Mouse (Mus musculus): ENCODE data around the gene Atp8b2. TPM values are rescaled to one million over a fixed set of nuclear protein-coding genes. Genes with fewer than 3 reads are reported as not detected.

Gene Atp8b2
- 15.1 and 15.5 TPM in 2 replicates for polyA plus RNA-seq (2015; fragmentation: Nextera tagmentation; extraction: Ambion mirVana)

DNA sequence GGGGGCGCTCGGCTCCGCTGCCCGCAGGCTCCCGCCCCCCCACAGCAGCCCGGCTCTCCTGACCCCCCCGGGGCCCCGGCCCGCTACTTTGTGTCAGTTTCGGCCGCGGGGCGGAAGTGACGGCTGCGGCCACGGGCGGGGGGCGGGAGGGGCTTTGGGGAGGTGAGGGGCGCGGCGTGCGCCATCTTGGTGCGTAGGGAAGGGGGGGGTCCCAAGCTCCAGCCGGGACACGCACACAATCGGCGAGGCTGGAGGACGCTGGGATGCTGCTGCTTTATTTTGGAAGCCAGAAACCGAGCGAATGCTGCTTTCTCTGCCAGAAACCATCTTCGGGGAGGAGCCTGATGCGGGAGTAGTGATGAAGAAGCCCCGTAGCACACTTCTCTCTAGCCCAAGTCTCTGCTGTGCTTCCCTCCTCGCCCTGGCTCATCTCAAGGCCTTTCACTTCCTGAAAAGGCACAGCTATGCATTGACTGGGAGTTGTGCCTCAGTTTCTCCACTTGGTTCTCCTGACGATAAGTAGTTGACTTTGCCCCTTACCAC lies at the start of gene Atp8b2:
TSS of gene Atp8b2 (minus strand) at position 288 of the 543 bp plus-strand sequence.
- Histone ChIP-seq H3K4me3 (ENCODE audit: low read length) (peak within 1 kb of the TSS; percentile 87), H3K36me3 (ENCODE audit: control insufficient read depth, insufficient read depth, low read length) (no peaks in the 10 kb centered on the region; the same call in 1 of the 2 replicates), H3K27ac (ENCODE audit: low read depth, low read length) (peak within 1 kb of the TSS; percentile 92), H3K4me2 (ENCODE audit: low read length) (peak within 1 kb of the TSS; percentile 96), H3K27me3 (replicated peaks; ENCODE audit: control insufficient read depth, insufficient read depth, low read length) (no peaks in the 10 kb centered on the region), H3K9ac (ENCODE audit: low read depth, low read length) (peak within 1 kb of the TSS; percentile 94), H3K9me3 (ENCODE audit: control insufficient read depth, low read length) (no peaks in the 10 kb centered on the region), H3K4me1 (ENCODE audit: control insufficient read depth, insufficient read depth, low read depth, low read length) (peaks cover 47% of the 10 kb centered on the region)
- ATAC-seq: peak; percentile 59
- 2% methylated on average over 23 of the region's 35 CpGs for WGBS

DNA sequence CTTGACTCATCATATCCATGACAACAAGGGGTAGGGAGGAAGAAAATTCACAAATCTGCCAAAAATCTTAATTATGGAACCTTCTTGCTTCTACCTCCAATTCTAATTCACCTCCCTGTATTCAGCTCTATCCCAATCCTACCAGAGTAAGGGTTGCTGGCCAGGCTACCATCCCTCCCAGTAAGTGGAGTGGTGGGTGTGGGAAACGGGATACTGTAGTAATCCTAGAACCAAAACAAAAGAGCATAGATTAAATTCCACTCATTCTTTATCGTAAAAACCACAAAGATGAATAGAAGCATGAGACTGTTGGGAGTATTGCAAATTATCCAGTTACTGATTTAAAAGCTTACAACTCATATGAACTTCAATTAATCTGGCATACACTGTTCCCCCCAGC lies 47.0 kb upstream of the Atp8b2 start:
- Histone ChIP-seq H3K9ac (ENCODE audit: low read depth, low read length) (no peak overlapping the region), H3K4me3 (ENCODE audit: low read length) (no peak overlapping the region), H3K27ac (ENCODE audit: low read depth, low read length) (no peak overlapping the region), H3K4me1 (ENCODE audit: control insufficient read depth, insufficient read depth, low read depth, low read length) (no peaks in the 10 kb centered on the region), H3K27me3 (replicated peaks; ENCODE audit: control insufficient read depth, insufficient read depth, low read length) (no peaks in the 10 kb centered on the region), H3K4me2 (ENCODE audit: low read length) (no peak overlapping the region), H3K36me3 (ENCODE audit: control insufficient read depth, insufficient read depth, low read length) (peaks cover 62% of the 10 kb centered on the region), H3K9me3 (ENCODE audit: control insufficient read depth, low read length) (no peaks in the 10 kb centered on the region)
- ATAC-seq: no peak
- 89% methylated on average over 2 of the region's 2 CpGs for WGBS

DNA sequence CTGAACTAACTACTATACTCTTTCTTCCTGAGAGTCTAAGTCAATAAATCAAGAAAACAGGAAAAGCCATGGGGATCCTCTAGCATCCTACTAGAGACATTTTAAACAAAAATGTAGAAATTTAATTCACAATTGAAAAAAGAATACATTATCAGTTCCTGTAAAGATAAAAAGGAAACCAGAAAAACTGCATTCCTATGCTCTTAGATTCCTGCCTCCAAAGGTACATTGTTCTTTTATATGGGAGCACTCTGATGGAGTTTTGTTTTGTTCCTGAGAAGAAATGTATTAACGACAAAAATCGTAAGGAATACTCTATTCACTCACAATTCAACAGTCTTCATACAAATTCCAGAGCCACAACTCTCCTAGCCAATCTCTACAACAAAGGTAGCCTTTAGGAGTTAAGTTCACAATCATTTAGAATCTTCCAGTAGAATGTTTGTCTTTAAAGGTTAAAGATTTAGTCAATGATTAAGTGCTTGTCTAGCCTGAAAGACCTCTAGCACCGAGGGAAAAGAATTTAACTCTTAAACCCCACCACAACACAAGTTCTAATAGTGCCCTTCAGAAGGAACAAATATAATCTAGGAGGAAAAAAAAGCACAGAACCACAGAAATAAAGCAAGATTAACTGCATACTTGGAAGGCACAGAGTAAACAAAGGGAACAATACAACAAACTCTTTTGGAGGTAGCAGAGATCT lies 40.9 kb upstream of the Atp8b2 start:
- Histone ChIP-seq H3K9ac (ENCODE audit: low read depth, low read length) (no peak overlapping the region), H3K4me1 (ENCODE audit: control insufficient read depth, insufficient read depth, low read depth, low read length) (peaks cover 3% of the 10 kb centered on the region), H3K4me2 (ENCODE audit: low read length) (no peak overlapping the region), H3K9me3 (ENCODE audit: control insufficient read depth, low read length) (no peaks in the 10 kb centered on the region), H3K27me3 (replicated peaks; ENCODE audit: control insufficient read depth, insufficient read depth, low read length) (no peaks in the 10 kb centered on the region), H3K4me3 (ENCODE audit: low read length) (no peak overlapping the region), H3K27ac (ENCODE audit: low read depth, low read length) (no peak overlapping the region), H3K36me3 (ENCODE audit: control insufficient read depth, insufficient read depth, low read length) (peaks cover 36% of the 10 kb centered on the region)
- 68% methylated on average over 3 of the region's 3 CpGs for WGBS
- ATAC-seq: no peak

DNA sequence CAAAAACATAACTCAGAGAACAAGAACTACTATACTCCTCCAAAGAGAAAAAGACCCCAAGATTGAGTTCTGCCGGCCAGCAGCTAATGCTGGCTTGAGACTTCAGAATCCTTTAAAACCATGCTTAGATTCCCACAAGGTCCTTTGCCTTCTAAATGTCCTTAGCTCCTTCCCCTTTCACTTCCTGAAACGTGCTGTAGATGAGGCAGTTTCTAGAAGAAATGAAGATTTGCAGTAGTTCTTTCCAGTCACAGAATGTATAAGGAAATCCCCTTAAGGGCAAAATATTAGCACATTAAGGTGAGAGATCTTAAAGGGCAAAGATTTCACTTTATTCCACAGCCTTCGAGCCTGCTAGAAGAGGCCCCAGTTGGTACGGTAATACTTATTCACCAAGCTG lies 36.5 kb upstream of the Atp8b2 start:
- Histone ChIP-seq H3K4me2 (ENCODE audit: low read length) (no peak overlapping the region), H3K9ac (ENCODE audit: low read depth, low read length) (no peak overlapping the region), H3K4me3 (ENCODE audit: low read length) (no peak overlapping the region), H3K27ac (ENCODE audit: low read depth, low read length) (no peak overlapping the region), H3K27me3 (replicated peaks; ENCODE audit: control insufficient read depth, insufficient read depth, low read length) (no peaks in the 10 kb centered on the region), H3K36me3 (ENCODE audit: control insufficient read depth, insufficient read depth, low read length) (peaks cover 11% of the 10 kb centered on the region), H3K9me3 (ENCODE audit: control insufficient read depth, low read length) (no peaks in the 10 kb centered on the region), H3K4me1 (ENCODE audit: control insufficient read depth, insufficient read depth, low read depth, low read length) (peaks cover 13% of the 10 kb centered on the region)
- WGBS: 88% methylated on average over 4 of the region's 4 CpGs
- ATAC-seq: no peak

DNA sequence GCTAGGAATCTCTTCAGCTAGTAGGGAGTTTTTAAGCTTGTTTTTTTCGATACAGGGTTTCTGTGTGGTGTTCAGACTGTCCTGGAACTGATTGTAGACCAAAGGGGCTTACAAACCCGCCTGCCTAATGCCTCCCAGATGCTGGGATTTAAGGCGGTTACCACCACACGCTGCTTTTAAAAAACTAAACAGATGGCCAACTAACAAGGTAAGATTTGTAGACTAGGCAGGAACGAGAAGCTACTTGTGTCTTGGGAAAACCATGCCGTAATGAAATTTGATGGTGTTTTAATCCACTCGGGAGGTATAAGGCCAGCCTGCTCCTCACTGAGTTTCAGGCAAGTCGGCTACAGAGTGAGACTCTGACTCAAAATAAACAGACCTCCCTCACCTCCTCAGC lies 35.8 kb upstream of the Atp8b2 start:
- Histone ChIP-seq H3K4me3 (ENCODE audit: low read length) (peak overlapping the region; percentile 51), H3K4me2 (ENCODE audit: low read length) (peak overlapping the region; percentile 72), H3K36me3 (ENCODE audit: control insufficient read depth, insufficient read depth, low read length) (peaks cover 14% of the 10 kb centered on the region), H3K9me3 (ENCODE audit: control insufficient read depth, low read length) (no peaks in the 10 kb centered on the region), H3K9ac (ENCODE audit: low read depth, low read length) (peak overlapping the region; percentile 64), H3K27me3 (replicated peaks; ENCODE audit: control insufficient read depth, insufficient read depth, low read length) (no peaks in the 10 kb centered on the region), H3K4me1 (ENCODE audit: control insufficient read depth, insufficient read depth, low read depth, low read length) (peaks cover 13% of the 10 kb centered on the region), H3K27ac (ENCODE audit: low read depth, low read length) (peak overlapping the region; percentile 93)
- 20% methylated on average over 8 of the region's 8 CpGs for WGBS
- peak; percentile 2; the same call in 1 of the 2 replicates for ATAC-seq

DNA sequence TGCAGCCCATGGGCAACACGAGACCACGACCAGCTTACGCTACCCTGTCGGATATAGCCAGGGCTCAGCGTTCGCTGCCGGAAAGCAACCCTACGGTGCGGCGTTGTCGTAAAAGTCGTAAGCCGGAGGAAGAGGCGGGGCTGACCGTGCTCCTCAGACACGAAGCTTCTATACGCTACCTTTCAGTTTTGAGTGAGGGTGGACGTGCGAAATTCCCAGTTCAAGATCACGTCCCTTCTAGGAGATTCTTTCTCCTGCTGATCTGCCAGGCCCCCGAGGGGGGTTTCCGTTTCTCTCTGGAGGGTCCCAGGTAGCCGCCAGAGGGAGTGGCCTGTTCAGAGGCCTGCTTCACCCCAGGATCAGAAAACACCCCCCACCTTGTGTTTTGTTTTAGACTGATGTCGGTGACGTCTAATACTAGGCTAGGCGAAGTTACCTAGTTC lies 35.3 kb upstream of the Atp8b2 start, which contains the start of gene Hax1:
TSS of gene Hax1 (minus strand) at position 169 of the 443 bp plus-strand sequence.
- peaks cover 13% of the 10 kb centered on the region for H3K4me1 ChIP-seq (ENCODE audit: control insufficient read depth, insufficient read depth, low read depth, low read length)
- peak; percentile 95 for ATAC-seq
- peak within 1 kb of the TSS; percentile 51 for H3K4me3 ChIP-seq (ENCODE audit: low read length)
- peak within 1 kb of the TSS; percentile 93 for H3K27ac ChIP-seq (ENCODE audit: low read depth, low read length)
- under 1% methylated on average over 26 of the region's 26 CpGs for WGBS
- H3K9me3 ChIP-seq (ENCODE audit: control insufficient read depth, low read length): no peaks in the 10 kb centered on the region
- peak within 1 kb of the TSS; percentile 64 for H3K9ac ChIP-seq (ENCODE audit: low read depth, low read length)
- H3K4me2 ChIP-seq (ENCODE audit: low read length): peak within 1 kb of the TSS; percentile 72
- H3K27me3 ChIP-seq (replicated peaks; ENCODE audit: control insufficient read depth, insufficient read depth, low read length): no peaks in the 10 kb centered on the region
- H3K36me3 ChIP-seq (ENCODE audit: control insufficient read depth, insufficient read depth, low read length): peaks cover 14% of the 10 kb centered on the region

DNA sequence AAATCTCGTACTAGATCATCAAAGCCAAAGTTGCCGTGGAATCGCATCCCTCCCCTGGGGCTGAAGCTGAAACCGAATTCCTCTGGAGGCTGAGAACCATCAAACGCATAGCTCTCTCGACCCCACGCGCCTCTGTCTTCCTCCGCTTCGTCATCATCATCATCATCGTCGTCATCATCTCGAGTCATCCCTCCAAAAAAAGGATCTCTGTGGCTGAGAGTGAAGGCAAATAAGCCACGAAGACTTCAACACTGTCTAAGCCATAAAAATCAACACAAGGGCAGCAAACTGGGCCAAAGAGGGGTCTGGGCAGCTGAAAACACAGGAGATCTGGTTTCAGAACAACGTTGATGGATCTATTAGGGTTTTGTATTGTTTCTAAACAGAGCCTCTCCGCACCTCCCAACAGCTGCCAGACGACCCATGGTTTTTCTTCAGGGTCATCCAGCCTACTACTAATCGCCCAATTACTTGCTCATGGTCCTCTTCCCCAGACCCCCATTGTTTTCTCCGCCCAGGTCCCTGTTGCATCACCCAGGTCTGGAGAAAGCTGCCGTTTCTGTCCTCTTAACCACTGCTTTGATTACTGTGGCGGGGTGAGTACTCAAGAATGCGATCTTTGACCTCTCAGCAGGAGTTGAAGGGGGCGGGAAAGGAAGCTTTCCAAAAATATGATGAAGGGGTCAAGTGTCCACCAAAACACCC lies 34.6 kb upstream of the Atp8b2 start:
- Histone ChIP-seq H3K9me3 (ENCODE audit: control insufficient read depth, low read length) (no peaks in the 10 kb centered on the region), H3K9ac (ENCODE audit: low read depth, low read length) (peak overlapping the region; percentile 64), H3K36me3 (ENCODE audit: control insufficient read depth, insufficient read depth, low read length) (peaks cover 14% of the 10 kb centered on the region), H3K27me3 (replicated peaks; ENCODE audit: control insufficient read depth, insufficient read depth, low read length) (no peaks in the 10 kb centered on the region), H3K4me3 (ENCODE audit: low read length) (peak overlapping the region; percentile 51), H3K4me1 (ENCODE audit: control insufficient read depth, insufficient read depth, low read depth, low read length) (peaks cover 13% of the 10 kb centered on the region), H3K4me2 (ENCODE audit: low read length) (peak overlapping the region; percentile 70), H3K27ac (ENCODE audit: low read depth, low read length) (peak overlapping the region; percentile 35; the same call in 1 of the 2 replicates)
- WGBS: 13% methylated on average over 20 of the region's 23 CpGs
- peak; percentile 59 for ATAC-seq

DNA sequence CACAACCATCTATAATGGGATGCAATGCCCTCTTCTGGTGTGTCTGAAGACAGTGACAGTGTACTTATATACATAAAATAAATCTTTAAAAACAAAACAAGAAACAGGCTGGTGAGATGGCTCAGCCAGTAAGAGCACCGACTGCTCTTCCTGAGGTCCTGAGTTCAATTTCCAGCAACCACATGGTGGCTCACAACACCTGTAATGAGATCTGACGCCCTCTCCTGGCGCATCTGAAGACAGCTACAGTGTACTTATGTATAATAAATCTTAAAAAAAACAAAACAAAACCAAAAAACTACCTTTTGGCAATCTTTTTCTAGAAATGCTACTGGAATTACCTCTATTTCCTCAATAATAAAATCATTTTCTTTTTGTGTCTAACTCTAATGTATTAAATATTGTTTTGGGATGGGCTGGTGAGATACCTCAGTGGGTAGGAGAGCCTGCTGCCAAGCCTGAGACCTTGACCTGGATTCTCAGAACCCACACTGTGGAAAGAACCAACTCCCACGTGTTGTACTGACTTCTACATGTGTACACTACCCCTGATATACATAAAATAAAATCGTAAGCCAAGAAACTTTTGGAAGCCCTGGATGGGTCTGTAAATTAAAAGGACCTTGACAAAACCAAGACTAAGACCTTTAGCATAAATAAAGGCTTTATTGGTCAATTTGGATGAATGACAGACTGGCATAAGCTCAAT lies 31.7 kb upstream of the Atp8b2 start:
- no peak overlapping the region for H3K4me3 ChIP-seq (ENCODE audit: low read length)
- no peak for ATAC-seq
- WGBS: 96% methylated on average over 5 of the region's 5 CpGs

More for the DNA sequence above, 31.7 kb upstream of the Atp8b2 start:
- Histone ChIP-seq H3K36me3 (ENCODE audit: control insufficient read depth, insufficient read depth, low read length) (peaks cover 3% of the 10 kb centered on the region; the same call in 1 of the 2 replicates), H3K9me3 (ENCODE audit: control insufficient read depth, low read length) (no peaks in the 10 kb centered on the region), H3K4me1 (ENCODE audit: control insufficient read depth, insufficient read depth, low read depth, low read length) (peaks cover 13% of the 10 kb centered on the region), H3K27ac (ENCODE audit: low read depth, low read length) (no peak overlapping the region), H3K4me2 (ENCODE audit: low read length) (no peak overlapping the region), H3K27me3 (replicated peaks; ENCODE audit: control insufficient read depth, insufficient read depth, low read length) (no peaks in the 10 kb centered on the region), H3K9ac (ENCODE audit: low read depth, low read length) (no peak overlapping the region)
